Mouse (Mus musculus): ENCODE data around the gene Nadk2.

Gene Nadk2

GRCm38 (mm10) chr15:9131499-9131888 lies 60.4 kb downstream of the Nadk2 start:
- no peak for DNase-seq (ENCODE audit: low spot score in 2 of 2)

GRCm38 (mm10) chr15:9132693-9133443 lies 61.8 kb downstream of the Nadk2 start:
- DNase-seq (ENCODE audit: low spot score in 2 of 2): no peak

- no peak for DNase-seq (ENCODE audit: low spot score in 2 of 2)
Measured at GRCm38 (mm10) chr15:9134891-9135507, 63.9 kb downstream of the Nadk2 start.

GRCm38 (mm10) chr15:9139447-9139846 lies 68.4 kb downstream of the Nadk2 start:
- peak in 1 of 2 experiments; percentile 29 for DNase-seq (ENCODE audit: low spot score in 2 of 2)

- DNase-seq (ENCODE audit: low spot score in 2 of 2): peak; percentile 92 to 93
Measured at GRCm38 (mm10) chr15:9140252-9140680, 69.2 kb downstream of the Nadk2 start, which contains the start of gene Lmbrd2. Gene Lmbrd2, plus strand, starts transcription at chr15:9140550.

- no peak for DNase-seq (ENCODE audit: low spot score in 2 of 2)
Measured at GRCm38 (mm10) chr15:9140684-9141171, 69.7 kb downstream of the Nadk2 start.

GRCm38 (mm10) chr15:9155325-9155724 lies 84.3 kb downstream of the Nadk2 start, which contains the start of gene Skp2:
Gene Skp2, minus strand, starts transcription at chr15:9155425.
- no peak for DNase-seq (ENCODE audit: low spot score in 2 of 2)
